Mouse (Mus musculus): ENCODE data around the gene Pou2f1.
A peak's percentile ranks its signal among the peaks of the same experiment; 100 is the strongest.

Pou2f1 gene

GRCm38 (mm10) chr1:165875520-165876284, 126.8 kb downstream of the Pou2f1 start:
- DNase-seq (ENCODE audit: low spot score) = no peak

GRCm38 (mm10) chr1:165874645-165875044, 127.8 kb downstream of the Pou2f1 start:
- peak; percentile 6 for DNase-seq (ENCODE audit: low spot score)

DNA sequence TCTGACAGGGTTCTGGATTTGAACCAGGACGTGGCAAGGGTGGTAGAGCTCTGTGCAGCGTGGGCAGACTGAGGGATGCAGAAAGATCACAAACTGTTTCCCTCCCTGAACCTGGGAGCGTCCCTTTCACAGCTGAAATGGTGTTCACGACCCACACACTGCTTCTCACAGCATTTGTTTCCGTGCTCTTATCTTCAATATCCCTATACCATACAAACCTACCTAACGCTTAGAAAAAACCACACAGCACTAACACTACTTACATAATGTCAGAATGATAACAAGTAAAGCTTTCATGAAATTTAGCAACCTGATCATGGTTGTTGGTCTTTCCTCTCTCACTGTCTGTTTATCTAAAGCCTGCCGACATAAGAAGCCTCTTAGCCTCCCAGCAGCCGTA, 133.8 kb downstream of the Pou2f1 start:
- no peak for DNase-seq (ENCODE audit: low spot score)

GRCm38 (mm10) chr1:165866630-165867280, 135.7 kb downstream of the Pou2f1 start:
- no peak for DNase-seq (ENCODE audit: low spot score)

DNA sequence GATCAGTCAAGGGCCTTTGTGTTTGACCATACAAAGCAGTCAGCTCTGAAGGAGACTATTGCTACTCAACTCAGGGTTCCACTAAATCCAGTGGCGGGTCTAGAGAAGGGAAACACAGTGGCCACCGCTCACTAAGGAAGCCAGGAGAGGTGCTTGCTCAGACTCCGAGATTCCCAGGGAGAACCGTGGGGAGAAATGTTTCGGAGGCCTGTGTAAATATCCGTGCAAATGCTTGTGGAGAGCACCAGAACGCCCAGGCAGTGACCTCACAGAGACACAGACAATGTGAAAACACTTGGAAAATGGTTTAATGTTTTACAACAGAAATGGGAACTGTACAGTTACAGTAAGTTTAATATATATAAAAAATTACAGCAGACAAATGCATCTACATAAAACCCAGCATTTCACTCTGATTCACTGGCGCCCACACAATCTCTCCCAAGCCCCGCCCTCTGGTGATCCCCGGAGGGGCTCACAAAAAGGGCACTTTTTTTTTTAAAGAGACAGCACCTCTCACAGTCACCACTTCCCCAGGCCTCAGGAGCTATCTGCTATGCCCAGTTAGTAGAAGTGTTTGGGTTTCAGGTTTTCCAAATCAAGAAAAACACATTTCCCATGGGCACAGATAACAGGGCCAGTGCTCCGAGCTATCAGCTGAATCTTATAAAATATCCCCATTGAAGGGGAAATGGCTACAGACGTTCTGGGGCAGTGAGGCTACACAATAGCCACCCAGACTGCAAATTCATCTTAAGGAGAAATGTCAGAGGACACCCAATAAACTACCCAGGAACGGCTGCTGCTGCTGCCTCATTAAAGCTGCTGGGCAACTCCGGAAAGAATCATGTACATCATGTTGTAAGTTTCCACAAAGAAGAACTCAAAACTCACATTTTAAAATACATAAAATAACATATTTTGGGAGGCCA, 137.3 kb downstream of the Pou2f1 start:
- DNase-seq (ENCODE audit: low spot score) = no peak

GRCm38 (mm10) chr1:165862059-165862458, 140.4 kb downstream of the Pou2f1 start:
- DNase-seq (ENCODE audit: low spot score) = no peak

DNA sequence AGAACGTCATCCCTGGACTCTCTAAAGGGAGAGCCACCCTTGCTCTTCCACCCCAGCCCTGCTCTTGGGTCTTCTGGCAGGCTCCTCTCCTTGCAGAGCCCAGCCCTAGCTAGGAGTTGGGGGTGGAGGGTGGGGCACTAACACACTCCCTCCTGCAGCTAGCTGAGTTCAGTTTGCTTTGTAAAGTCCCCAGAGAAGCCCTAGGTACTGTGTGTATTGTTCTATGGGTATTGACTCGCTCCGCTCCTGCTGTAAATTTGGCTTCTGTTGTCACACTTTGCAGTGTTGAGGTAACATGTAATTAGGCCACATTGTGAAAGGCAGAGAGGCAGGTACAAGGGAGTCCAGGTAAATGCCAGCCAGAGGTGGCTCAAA, 141.3 kb downstream of the Pou2f1 start:
- no peak for DNase-seq (ENCODE audit: low spot score)

GRCm38 (mm10) chr1:165860373-165861234, 141.9 kb downstream of the Pou2f1 start:
- no peak for DNase-seq (ENCODE audit: low spot score)

- peak; percentile 17 for DNase-seq (ENCODE audit: low spot score)
These were observed 144.1 kb downstream of the Pou2f1 start for GRCm38 (mm10) chr1:165858356-165858755.

DNA sequence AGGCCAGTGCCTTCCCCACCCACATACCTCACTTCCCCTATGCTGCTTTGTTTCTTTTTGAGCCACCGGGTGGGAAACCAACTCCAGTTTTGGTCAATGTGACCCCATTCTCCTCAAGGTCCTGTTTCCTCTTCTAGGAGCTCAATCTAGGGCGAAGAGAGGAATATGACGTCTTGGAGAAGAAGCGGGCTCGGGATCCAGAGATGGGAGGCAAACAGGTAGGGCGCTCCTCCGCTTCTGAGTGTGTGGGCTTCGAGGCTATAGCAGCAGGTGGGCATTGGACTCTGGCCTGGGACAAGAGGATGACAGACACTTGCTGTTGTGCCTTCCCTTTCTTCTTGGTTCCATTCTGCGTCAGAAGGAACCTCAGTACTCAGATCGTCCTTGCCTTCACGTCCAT, 145.2 kb downstream of the Pou2f1 start:
- DNase-seq (ENCODE audit: low spot score) = no peak

- DNase-seq (ENCODE audit: low spot score) = no peak
These were observed 146.5 kb downstream of the Pou2f1 start for GRCm38 (mm10) chr1:165855759-165856545.

- DNase-seq (ENCODE audit: low spot score) = peak; percentile 59
These were observed 148.6 kb downstream of the Pou2f1 start for GRCm38 (mm10) chr1:165853729-165854420.

- no peak for DNase-seq (ENCODE audit: low spot score)
These were observed 149.3 kb downstream of the Pou2f1 start for GRCm38 (mm10) chr1:165853131-165853721.

DNA sequence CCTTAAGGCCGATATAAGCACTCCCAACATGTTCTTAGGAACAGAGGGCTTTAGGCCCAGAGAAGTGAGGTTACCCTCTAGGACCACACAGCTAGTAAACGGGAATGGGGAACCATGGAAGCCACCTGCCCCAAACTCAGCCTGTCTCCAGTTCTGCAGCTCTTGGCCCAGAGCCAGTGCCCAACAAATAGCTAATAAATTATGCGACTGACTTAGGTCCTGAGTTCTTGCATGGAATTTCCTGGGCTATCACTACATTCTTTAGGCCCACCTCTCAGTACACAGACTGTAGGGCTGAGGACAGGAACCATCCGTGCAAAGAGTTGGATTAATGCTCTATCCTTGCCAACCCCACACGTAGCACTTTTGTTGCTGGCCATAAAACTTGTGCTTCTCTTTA, 150.3 kb downstream of the Pou2f1 start:
- DNase-seq (ENCODE audit: low spot score) = no peak

DNA sequence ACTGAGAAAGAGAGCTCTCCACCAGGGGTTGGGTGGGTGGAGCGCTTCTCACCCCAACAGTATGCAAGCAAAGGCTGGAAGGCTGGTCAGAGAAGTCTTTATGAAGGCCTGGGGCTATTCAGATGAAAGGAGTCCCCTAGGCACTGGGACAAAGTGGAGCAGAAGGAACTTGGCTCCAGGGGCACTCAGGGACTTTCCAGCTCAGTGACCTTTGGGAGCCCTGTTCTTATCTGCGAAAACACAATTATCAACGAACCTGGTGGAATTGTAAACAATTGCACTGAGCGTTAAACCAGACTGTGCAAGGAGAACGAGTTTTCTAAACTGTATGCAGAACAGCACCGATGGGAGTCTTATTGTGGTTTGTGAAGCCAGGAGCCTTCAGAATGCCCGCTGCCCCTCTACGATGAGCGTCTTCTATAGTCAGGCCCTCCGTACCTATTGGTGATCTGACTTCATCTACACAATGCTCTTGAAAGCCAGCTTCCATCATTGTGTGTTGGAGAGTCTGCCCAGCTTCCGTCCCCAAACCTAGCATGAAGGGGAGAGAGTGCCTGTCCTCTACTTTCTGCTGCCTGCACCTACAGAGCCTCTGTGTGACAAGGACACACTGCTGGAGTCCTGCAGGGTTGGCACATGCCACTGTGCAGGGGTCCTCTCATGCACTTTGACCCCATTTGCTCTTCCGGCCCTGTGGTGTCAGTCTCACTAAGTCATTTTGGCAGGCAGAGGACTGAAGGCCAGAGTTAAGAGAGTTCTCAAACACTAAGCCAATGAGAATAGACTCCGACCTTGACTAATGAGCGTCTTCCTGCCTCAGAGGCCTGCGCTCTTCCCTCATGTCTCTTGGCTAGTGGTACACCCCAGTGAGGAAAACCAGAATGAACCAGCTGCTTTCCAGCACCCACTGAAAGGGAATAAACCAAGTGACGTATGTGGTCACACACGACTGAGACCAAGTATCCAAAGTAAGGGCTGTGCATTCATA, 152.7 kb downstream of the Pou2f1 start:
- no peak for DNase-seq (ENCODE audit: low spot score)

- DNase-seq (ENCODE audit: low spot score) = no peak
These were observed 153.6 kb downstream of the Pou2f1 start for GRCm38 (mm10) chr1:165848881-165849280.

DNA sequence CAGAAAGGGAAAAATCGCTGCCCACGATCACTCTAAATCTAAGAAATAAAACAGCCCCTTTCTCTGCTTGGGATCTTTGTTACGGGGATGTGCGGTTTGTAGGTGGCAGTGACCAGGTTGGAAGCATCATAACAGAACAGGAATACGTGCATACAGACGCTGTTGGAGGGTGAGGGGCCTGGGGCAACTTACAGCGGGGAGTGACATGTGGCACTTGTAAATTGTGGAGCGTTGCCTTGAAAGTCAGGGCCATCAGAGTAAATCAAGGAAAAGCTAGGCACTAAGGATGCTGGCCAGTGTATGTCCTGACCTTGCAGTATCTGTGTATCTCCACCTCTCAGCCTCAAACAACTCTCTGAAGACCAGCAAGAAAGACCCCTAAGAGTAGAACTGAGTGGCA, 154.1 kb downstream of the Pou2f1 start:
- DNase-seq (ENCODE audit: low spot score) = no peak

DNA sequence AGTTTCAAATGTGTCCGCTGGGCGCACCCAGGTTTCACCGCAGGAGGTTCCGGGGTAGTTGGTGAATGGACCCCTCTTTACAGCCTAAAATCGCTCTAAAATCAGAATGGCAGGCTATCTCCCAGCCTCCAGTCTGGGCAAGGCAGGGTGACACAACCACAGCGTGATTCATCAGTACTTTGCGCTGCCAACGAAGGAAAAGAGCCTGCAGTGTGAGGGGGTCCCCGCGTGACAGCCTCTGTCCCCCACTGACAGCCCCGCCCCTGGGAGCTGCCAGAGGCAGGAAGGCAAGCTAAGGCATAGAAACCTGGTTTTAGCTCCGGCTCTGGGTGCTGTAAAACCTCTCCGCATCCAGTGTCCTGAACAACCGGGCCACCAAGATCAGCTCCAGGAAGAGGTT, 157.1 kb downstream of the Pou2f1 start:
- DNase-seq (ENCODE audit: low spot score) = no peak

DNA sequence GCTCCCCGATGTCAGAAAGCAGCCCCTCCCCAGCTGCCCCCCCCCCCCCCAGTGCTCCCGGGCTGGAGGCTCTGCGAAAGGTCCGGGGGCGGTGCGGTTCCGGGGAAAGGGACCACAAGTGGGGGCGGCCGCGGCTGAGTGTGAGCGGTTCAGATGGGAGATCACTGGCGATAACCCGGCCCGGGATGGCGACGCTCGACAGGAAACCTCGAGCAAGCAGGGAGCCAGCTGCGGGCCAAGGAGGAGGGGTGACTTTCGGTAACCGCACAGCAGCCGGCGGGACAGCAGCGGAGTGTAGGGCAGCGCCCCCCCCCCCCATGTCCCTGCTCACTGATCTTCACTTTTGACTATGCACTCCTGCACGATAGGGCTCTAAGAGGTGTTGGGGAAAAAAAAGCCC, 157.5 kb downstream of the Pou2f1 start:
- DNase-seq (ENCODE audit: low spot score) = no peak
